Mouse (Mus musculus): ENCODE measurements around the gene Kitl. TPM values are rescaled to one million over a fixed set of nuclear protein-coding genes. Genes with fewer than 3 reads are reported as not detected.

Gene Kitl
- polyA plus RNA-seq, 1 experiment = 26.7 TPM

GRCm38 (mm10) chr10:100014096-100014495 lies 1.3 kb upstream of the Kitl start:
- no peak for TF ChIP-seq CTCF (IDR thresholded peaks at IDR 0.05; ENCODE audit: borderline replicate concordance, extremely low read depth, insufficient read depth, insufficient read length)
- no peak for TF ChIP-seq POLR2A (IDR thresholded peaks at IDR 0.05; ENCODE audit: borderline replicate concordance, extremely low read depth, insufficient read depth, insufficient read length, poor library complexity, severe bottlenecking)

GRCm38 (mm10) chr10:100016326-100016709 lies 888 bp downstream of the Kitl start:
- peak; percentile 79 for DNase-seq (ENCODE audit: low read depth)
- TF ChIP-seq POLR2A (IDR thresholded peaks at IDR 0.05; ENCODE audit: borderline replicate concordance, extremely low read depth, insufficient read depth, insufficient read length, poor library complexity, severe bottlenecking) = no peak
- TF ChIP-seq CTCF (IDR thresholded peaks at IDR 0.05; ENCODE audit: borderline replicate concordance, extremely low read depth, insufficient read depth, insufficient read length) = no peak; the same call in 1 of the 2 replicates

More at GRCm38 (mm10) chr10:100014096-100014495, 1.3 kb upstream of the Kitl start:
- DNase-seq (ENCODE audit: low read depth) = peak; percentile 17

DNA sequence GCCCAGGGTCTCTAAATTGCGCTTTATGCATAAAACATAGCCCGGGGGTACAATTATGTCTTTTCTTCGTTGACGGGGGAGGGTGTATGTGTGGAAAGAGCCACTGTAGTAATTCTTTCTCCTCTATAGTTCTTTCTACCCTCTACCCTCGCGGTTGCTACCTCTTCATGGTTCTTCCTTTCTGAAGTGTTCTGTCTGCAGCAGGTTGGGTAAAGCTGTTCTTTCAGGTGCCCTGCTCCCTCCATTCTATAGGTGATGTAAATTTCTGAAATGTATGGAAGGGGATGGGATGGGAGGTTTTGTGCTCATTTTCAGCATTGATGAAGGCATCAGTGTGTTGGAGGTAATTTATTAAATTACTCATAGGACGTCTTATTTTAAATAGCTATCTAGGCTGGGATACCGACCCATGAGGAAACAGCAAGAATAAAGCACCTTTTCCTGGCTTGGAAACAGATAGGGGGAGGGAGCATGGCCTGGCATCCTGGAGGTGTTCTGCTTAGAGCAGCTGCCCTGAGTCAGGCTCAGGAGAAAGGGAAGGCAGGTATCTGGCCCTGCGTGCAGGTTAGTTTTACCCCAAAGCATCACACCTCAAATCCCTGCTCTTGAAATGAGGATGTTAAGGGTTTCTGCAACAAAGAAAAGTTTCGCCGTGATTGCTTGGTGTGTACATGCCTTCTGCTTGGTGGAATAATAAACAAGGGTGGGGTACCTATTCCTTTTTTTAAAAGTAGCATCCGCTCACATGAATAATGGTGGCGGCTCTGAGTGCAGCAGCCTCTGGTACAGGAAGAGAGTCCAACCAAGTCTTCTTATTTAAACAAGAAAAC lies 1.7 kb downstream of the Kitl start:
- DNase-seq (ENCODE audit: low read depth) = peak; percentile 43
- TF ChIP-seq CTCF (IDR thresholded peaks at IDR 0.05; ENCODE audit: borderline replicate concordance, extremely low read depth, insufficient read depth, insufficient read length) (no peak), POLR2A (IDR thresholded peaks at IDR 0.05; ENCODE audit: borderline replicate concordance, extremely low read depth, insufficient read depth, insufficient read length, poor library complexity, severe bottlenecking) (no peak)

GRCm38 (mm10) chr10:100017771-100018070 lies 2.3 kb downstream of the Kitl start:
- TF ChIP-seq POLR2A (IDR thresholded peaks at IDR 0.05; ENCODE audit: borderline replicate concordance, extremely low read depth, insufficient read depth, insufficient read length, poor library complexity, severe bottlenecking) (no peak), CTCF (IDR thresholded peaks at IDR 0.05; ENCODE audit: borderline replicate concordance, extremely low read depth, insufficient read depth, insufficient read length) (no peak)
- no peak for DNase-seq (ENCODE audit: low read depth)

- TF ChIP-seq CTCF (IDR thresholded peaks at IDR 0.05; ENCODE audit: borderline replicate concordance, extremely low read depth, insufficient read depth, insufficient read length) (no peak; the same call in 1 of the 2 replicates), POLR2A (IDR thresholded peaks at IDR 0.05; ENCODE audit: borderline replicate concordance, extremely low read depth, insufficient read depth, insufficient read length, poor library complexity, severe bottlenecking) (no peak)
- peak; percentile 42 for DNase-seq (ENCODE audit: low read depth)
Observed at GRCm38 (mm10) chr10:100018493-100018892, 3.1 kb downstream of the Kitl start.

- no peak for TF ChIP-seq CTCF (IDR thresholded peaks at IDR 0.05; ENCODE audit: borderline replicate concordance, extremely low read depth, insufficient read depth, insufficient read length)
- no peak for TF ChIP-seq POLR2A (IDR thresholded peaks at IDR 0.05; ENCODE audit: borderline replicate concordance, extremely low read depth, insufficient read depth, insufficient read length, poor library complexity, severe bottlenecking)
- DNase-seq (ENCODE audit: low read depth) = peak; percentile 91
Observed at GRCm38 (mm10) chr10:100019246-100020195, 4.1 kb downstream of the Kitl start.

DNA sequence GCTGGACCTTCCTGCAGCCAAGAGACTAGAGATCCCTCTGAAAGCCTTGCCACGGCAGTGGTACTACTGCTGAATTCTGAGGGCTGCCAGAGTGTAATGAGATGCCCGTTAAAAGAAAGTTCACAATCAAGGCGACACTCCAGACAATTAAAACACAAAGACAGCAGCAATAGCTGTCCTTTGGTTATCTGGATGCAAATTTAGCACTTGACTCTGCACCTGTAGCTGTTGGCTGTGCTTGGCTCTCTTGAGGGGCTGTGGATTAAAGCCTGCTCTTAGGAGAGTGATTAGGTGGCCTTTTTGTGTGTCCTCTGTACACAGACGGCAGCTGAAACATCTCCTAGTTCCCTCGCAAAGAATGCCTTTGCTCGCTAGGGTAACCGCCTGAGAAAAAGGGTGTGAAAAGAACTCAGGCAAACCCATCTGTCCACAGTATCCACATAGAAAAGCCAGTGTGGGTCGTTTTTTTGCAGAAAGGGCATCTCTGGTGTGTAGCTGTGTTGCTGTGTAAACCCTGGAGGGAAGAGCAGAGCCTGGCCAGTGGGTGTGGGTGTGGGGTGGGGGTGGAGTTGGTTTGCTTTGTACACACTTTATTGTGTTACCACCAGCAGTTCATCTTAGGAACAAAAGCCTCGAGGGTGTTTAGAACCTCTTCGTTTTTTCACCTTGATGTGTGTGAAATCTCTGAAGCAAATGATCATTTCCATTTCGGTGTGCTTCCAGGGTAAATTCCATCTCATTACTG lies 6.8 kb downstream of the Kitl start:
- peak; percentile 88 for DNase-seq (ENCODE audit: low read depth)
- TF ChIP-seq CTCF (IDR thresholded peaks at IDR 0.05; ENCODE audit: borderline replicate concordance, extremely low read depth, insufficient read depth, insufficient read length) (no peak), POLR2A (IDR thresholded peaks at IDR 0.05; ENCODE audit: borderline replicate concordance, extremely low read depth, insufficient read depth, insufficient read length, poor library complexity, severe bottlenecking) (no peak)

GRCm38 (mm10) chr10:100022835-100023093 lies 7.3 kb downstream of the Kitl start:
- no peak for DNase-seq (ENCODE audit: low read depth)
- no peak for TF ChIP-seq POLR2A (IDR thresholded peaks at IDR 0.05; ENCODE audit: borderline replicate concordance, extremely low read depth, insufficient read depth, insufficient read length, poor library complexity, severe bottlenecking)
- TF ChIP-seq CTCF (IDR thresholded peaks at IDR 0.05; ENCODE audit: borderline replicate concordance, extremely low read depth, insufficient read depth, insufficient read length) = no peak

DNA sequence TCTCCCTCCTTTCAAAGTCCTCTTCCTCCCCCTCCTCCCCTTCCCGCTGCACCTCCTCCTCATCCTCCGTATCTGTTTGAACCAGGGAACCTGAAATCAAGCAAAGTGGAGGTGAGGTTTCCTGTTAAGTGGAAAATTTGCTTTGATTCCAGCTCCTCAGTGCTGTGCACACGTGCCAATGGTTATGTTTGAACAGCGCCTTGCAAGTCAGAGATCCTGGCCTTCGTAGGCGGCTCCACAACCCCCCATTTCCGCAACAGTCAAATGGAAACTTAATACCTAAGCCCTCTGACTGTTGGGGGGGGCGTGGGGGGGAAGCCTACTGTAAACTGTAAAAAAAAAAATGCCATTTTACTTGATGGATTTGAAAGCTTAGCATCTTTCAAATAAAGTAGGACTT lies 10.2 kb downstream of the Kitl start:
- DNase-seq (ENCODE audit: low read depth) = no peak
- TF ChIP-seq CTCF (IDR thresholded peaks at IDR 0.05; ENCODE audit: borderline replicate concordance, extremely low read depth, insufficient read depth, insufficient read length) (no peak), POLR2A (IDR thresholded peaks at IDR 0.05; ENCODE audit: borderline replicate concordance, extremely low read depth, insufficient read depth, insufficient read length, poor library complexity, severe bottlenecking) (no peak)

DNA sequence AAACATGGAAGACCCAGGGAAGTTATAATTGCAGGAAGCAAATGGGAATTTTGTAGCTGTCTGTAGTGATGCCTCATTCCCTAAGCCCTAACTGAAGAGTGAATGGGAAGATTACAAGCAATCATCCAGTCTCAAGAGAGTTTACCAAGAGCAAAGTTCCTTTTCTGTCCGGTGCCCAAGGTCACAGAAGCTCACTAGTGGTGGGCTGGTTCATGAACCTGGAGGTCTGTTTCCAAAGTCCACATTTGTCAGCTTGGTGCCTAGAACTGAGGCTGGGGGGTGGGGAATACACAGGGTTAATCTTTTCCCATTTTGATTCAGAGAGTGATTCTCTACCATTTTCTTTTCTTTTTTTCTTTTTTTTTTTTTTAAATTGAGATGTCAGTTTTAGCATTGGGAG lies 11.3 kb downstream of the Kitl start:
- DNase-seq (ENCODE audit: low read depth) = no peak
- TF ChIP-seq CTCF (IDR thresholded peaks at IDR 0.05; ENCODE audit: borderline replicate concordance, extremely low read depth, insufficient read depth, insufficient read length) (no peak), POLR2A (IDR thresholded peaks at IDR 0.05; ENCODE audit: borderline replicate concordance, extremely low read depth, insufficient read depth, insufficient read length, poor library complexity, severe bottlenecking) (no peak)

DNA sequence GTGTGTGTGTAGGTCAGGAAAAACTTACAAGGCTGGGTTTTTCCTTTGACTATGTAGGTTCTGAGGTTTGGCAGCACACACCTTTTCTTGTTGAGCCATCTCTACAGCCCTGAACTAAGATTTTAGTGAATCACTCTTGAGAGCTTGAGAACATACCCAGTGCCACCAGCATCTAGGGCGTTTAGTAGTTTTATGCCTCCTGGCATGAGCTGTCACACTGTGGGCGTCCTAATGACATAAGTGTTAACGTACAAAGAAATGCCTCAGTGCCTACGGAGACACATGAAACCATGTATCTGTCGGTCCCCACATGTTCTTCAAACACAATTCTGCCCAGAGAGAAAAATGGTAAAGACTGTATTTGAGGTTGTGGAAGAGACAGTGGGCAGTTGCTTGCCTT lies 15.0 kb downstream of the Kitl start:
- DNase-seq (ENCODE audit: low read depth) = peak; percentile 17
- TF ChIP-seq POLR2A (IDR thresholded peaks at IDR 0.05; ENCODE audit: borderline replicate concordance, extremely low read depth, insufficient read depth, insufficient read length, poor library complexity, severe bottlenecking) (no peak), CTCF (IDR thresholded peaks at IDR 0.05; ENCODE audit: borderline replicate concordance, extremely low read depth, insufficient read depth, insufficient read length) (no peak)
